Mouse (Mus musculus) neural tube, embryonic 10.5 days (tissue): ENCODE results near the gene Rbmxl1.
A peak's percentile ranks its signal among the peaks of the same experiment; 100 is the strongest.
"Not testable (repeated sequence)": the region's sequence is repeated elsewhere in the genome, so short reads cannot be mapped to it uniquely, and the experiment has no call there.

Experiments used
- DNase-seq: peaks from one replicate; pipeline ENCODE4 v3.0.0-alpha.2; 2017; ENCODE audit warnings: low spot score; ENCODE audit errors: extremely low spot score

Rbmxl1 gene

DNA sequence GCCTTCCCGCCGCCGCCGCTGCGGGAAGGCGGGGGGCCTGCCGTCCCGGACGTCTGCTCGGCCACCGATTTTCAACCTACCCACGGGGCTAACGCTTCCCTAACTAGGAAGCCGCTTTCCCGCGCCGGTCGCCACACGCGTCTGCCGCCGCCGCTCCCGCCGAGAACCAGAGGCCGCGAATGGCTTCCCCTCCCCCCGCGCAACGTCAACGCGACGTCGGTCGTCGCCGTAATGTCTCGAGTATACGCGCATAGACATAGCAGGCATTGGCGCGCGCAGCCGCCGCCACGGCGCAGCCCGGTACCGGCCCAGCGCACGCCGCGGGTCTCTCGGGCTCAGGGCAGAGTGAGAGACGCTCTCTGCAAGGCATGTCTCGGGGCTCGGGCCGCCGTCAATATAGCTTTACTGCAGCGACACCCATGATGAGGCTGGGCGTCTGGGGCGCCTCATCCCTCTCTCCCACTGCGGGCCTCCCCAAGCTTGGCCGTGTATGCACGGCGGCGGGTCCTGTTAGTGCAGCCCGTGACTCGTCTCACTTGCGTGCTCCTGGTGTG, at the start of gene Rbmxl1:
Gene Rbmxl1, minus strand, starts transcription at position 180 of the 554 bp plus-strand sequence.
- peak; percentile 93 for DNase-seq

DNA sequence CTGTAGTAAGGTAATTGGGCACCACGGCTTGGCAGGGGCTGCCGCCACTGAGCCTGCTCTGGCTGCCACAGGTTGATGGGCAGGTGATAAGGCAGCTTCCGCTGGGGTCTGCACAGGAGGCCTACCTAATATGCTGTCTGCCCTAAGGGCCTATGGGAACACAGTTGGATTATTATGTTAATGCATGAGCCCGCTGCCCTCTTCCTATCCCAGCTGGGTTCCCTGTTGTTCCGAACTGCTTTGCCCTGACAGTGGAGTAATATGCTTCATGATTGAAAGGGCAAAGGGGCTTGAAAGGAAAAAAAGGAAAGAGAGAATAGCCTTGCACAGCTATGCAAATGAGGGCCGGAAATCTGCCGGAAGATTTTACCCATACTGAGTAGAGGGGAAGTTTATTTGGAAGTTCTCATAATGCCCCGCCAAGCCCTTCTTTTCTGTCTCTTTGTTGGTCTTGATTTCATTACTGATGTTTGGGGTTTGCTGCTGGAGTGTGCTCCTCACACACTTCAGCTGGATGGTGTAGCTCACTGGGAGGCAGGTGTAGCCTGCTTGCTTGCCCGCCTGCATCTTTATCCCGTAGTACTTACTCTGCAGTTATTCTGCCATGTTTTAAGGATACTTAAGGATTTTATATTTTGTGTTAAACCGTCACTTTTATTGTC, 48.2 kb upstream of the Rbmxl1 start:
- no peak for DNase-seq

DNA sequence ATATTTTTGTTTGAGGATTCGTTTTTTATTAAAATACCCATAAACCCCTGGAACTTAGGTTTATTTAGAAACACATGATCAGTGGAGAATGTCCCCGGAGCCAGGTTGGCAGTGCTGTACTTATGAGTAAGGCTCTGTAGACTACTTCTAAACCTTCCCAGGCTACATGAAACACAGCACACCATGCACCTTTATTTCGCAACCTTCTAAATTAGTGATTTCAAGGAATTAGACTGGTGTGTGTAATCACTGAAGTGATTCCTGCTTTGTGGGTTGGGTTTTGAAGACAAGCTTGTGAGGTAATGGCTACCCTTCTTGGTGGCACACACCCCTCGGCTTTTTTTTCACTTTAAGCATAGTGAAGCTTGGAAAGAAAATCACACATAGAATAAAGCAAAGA, 47.1 kb upstream of the Rbmxl1 start:
- no peak for DNase-seq

DNA sequence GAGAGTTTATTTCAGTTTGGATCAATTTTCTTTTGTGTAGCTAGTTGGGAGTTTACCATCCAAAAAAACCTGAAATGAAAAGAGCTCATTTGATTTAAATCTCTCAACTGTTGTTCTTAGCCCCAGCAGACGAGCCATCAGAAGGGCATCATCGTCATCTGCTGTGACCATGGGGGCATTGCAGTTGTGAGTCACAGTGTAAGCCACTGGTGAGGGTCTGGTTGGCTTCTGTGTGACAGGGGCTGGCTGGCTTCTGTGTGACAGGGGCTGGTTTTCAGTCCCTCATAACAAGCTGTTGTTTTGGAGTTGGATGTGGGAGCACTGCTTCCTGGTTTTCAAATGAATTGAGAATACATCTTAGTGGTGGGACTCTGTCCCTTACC, 42.0 kb upstream of the Rbmxl1 start:
- no peak for DNase-seq

DNA sequence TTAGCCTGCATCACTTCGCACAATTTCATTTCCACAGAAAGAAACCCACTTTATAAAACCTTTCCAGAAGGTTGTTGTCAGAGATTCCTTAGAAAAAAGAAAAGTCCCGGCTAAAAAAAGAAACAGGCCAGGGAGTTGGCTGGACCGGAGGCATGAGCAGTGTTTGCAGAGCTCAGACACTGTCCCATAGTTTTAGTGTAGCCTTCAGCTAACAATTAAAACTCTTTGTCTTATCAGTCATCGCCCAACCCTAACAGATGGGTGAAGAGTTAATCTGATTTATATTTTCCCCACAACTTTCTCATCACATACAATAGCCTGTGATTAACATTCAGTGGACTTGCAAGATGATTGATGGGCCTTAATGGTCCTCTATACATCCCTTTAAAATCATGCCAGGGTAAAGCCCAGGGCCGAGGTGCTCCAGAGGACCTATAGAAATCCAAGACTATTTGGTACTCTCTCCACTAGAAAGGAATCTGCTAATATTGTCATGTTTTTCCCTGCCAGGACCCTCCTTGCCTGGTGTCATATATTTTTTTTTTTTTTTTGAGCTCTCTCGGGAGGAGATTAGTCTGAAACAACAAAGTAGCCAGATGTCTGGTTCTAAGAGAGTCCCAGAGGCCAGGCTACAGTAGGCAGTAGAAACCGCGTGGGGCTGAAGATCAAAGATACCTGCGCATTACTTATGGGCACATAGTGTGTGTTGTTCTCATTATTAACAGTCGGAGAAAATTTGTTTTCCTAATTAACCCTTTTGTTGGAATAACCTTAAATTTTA, 41.5 kb upstream of the Rbmxl1 start:
- no peak for DNase-seq

GRCm38 (mm10) chr8:78545153-78545817, 36.6 kb upstream of the Rbmxl1 start:
- not testable (repeated sequence) for DNase-seq

DNA sequence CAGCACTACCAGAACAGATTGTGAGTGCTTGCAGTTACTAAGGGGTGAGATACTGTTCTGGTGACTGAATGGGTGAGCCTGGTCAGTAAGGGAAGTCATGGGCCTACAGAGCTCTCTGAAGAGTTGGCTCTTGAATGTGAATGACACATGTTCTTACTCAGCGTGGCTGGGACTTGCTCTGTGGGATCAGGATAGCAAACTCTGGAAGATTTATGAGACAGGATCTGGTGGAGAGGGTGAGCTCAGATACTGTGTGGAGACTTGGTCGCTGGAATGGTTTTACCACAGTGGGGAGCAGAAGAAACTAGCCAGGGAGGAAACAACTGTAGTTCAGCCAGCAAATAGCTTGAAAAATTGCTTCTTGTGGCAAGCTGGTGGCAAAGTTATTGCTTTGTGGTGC, 35.8 kb upstream of the Rbmxl1 start:
- no peak for DNase-seq

DNA sequence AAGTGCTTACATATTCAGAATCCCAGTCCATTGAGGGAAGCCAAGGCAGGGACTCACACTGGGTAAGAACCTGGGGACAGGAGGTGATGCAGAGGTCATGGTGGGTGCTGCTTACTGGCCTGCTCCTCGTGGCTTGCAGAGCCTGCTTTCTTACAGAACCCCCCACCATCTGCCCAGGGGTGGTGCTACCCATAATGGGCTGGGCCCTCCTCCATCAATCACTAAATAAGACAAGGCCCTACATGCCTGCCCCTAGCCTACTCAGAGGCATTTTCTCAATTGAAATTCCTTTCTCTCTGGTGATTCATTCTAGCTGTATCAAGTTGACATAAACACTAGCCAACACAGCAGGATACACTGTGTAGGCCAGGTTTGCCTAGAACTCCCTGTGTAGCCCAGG, 34.9 kb upstream of the Rbmxl1 start:
- no peak for DNase-seq

DNA sequence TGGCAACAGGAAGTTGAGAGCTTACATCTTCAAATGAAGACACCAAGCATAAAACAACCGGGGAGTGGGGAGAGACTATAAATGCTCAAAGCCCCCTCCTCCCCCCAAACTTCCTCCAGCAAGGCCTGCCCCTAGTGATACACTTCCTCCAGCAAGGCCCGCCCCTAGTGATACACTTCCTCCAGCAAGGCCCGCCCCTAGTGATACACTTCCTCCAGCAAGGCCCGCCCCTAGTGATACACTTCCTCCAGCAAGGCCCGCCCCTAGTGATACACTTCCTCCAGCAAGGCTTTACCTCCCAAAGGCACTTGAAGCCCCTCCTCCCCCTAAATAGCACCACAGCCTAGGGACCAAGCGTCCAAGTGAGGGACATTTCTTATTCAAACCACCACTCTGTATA, 34.0 kb upstream of the Rbmxl1 start:
- DNase-seq: not testable (repeated sequence)

DNA sequence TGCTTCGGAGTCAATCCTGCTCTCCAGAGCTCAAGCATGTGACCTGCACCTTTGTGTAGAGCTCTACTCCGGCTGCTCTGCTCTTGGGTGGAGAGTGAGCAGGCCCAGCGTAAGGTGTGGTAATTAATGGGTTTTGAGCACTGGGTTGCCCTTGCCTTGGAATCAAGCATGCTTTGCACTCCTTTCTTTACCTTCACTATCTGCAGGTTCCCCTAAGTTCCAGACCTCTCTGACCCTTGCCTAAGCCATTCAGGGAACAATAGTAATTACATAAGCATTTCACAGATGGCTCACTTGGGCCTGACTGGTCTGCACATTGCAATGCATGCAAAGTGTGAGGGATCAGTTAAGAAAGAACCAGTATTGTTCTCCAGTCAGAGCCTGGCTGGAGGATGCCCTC, 29.1 kb upstream of the Rbmxl1 start:
- no peak for DNase-seq

DNA sequence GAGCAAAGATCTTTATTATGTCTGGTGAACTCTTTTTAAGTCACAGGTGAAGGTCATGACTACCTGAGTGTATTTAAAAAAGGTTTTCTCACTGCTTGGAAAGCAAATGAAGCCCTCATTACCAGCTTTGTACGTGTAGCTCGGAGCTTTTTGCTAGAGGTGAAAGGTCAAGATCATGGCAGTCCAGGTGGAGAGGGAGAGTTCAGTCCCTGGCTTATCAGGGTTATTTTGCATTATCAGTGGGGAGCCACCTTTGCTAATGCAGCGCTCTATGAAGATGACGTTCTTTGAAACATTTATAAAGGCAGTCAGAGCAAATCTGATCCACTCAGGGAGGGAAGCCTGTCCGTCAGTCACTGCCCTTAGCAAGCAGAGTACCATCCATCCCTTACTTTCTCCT, 28.0 kb upstream of the Rbmxl1 start:
- no peak for DNase-seq

DNA sequence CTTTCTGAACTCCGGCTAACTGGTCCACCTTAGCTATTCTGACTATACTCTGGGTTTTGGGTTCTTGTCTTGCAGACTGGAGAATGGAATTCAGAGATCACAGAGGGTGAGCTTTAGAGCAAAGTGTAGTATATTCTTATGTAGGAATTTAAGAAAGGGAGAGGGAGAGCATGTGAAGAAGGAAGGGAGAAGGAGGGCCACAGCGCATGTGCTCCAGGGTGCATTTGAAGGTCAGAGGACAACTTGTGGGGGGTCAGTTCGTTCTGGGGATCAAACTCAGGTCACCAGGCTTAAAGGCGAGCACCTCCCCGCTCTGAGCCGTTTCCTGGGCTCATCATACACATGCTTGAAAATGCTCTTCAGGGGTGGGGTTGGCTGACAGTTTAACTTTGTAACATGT, 25.3 kb upstream of the Rbmxl1 start:
- no peak for DNase-seq

DNA sequence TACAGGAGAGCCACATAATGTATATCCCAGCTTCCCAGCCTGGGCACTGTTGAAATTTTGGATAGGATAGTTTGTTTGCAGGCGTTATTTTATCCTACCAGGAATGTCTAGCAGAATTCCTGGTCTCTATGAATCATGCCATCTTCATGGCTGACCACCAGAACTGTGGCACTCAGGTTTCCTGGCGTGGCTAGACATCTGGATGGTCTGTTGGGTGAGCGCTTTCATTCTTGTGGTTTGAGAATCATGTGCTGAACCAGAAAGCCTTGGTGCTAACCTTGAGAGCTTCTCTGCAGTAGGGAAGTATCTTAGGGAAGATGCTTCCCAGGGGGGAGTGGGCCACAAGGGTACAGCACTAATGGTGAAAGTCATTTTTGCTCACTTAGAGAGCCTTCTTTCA, 6.4 kb upstream of the Rbmxl1 start:
- DNase-seq: no peak

DNA sequence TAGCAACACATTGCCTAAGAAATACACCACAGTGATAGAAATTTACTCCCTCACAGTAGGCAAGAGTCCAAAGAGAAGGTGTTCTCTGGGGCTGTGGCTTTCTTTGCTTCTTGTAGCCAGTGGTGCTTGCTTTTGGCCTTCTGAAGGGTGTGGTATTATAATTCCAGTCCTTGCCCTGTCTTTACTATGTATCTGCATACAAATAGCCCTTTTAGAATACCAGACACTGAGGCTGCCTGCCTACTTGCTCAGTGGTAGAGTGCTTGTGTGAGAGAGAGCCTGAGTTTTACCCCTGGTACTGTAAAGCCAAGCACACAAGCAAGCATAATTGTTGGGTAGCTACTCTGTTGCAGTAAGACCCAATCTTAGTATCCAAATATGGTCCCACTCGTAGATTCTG, 6.0 kb upstream of the Rbmxl1 start:
- DNase-seq: no peak

DNA sequence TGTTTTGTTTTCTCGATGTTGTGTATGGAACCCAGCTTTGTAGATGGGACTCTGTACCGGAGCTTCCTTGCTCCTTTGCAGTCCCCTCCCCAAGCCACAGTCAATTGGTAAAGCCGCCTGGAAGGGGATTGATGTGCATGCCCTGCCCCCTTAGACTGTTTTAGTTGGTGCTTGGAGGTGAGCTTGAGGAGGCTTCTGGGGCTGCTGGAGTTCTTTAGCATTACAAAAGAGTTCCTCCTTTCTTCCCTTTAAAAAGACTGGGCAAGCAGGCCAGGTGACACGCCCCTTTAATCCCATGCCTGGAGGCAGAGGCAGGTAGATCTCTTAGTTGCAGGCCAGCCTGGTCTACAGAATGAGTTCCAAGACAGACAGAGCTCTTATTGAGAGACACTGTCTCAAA, 4.4 kb upstream of the Rbmxl1 start:
- no peak for DNase-seq

- no peak for DNase-seq
Observed at GRCm38 (mm10) chr8:78510926-78511325, 2.2 kb upstream of the Rbmxl1 start.

GRCm38 (mm10) chr8:78510094-78510493, 1.4 kb upstream of the Rbmxl1 start:
- peak; percentile 25 for DNase-seq

DNA sequence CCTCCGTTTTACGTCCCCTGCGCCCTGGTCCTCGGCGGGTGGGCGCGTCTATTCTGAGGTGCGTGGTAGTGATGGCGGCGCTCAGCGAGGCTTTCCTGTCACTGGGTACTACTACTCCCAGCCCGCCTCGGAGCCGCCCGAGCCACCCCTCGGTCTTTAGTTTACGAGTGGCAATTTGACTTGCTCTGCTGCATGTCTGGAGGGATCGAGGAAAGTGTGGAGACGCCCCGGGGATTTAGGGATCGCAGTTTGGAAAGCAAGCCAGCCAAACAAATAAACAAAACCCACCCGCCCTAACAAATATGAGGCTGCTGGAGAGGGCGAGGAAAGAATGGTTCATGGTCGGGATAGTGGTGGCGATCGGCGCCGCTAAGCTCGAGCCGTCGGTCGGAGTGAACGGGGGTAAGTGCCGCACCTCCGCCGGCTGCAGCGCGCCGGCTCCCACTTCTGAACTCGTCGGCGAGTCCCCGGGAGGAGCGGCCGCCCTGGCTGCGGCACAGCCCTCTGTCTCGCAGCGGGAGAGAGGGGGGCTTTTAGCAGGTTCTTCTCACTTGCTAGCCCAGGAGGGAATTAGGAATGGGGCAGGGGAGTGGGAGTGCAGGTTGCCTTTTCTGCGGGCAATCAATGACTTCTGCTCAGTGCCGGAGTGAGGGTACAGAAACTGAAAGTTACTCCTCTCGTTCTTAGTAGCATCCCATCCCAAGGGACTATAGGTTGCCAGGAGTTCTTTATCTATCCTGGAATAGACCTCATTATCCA, 754 bp upstream of the Rbmxl1 start, which contains the start of gene Slc10a7:
Gene Slc10a7, plus strand, starts transcription at position 74 of the 759 bp plus-strand sequence.
- peak; percentile 90 for DNase-seq

GRCm38 (mm10) chr8:78507979-78508718, 549 bp downstream of the Rbmxl1 start:
- DNase-seq: no peak

GRCm38 (mm10) chr8:78502706-78503105, 6.0 kb downstream of the Rbmxl1 start:
- DNase-seq: no peak

- DNase-seq: not testable (repeated sequence)
Observed at GRCm38 (mm10) chr8:78496273-78496672, 12.4 kb downstream of the Rbmxl1 start.
